Mouse (Mus musculus): ENCODE data around the gene Sh3tc1. TPM values are rescaled to one million over a fixed set of nuclear protein-coding genes. Genes with fewer than 3 reads are reported as not detected.

Sh3tc1 gene
- polyA plus RNA-seq, 2 experiments: 2.9 to 5.2 TPM

- DNase-seq (ENCODE audit: low spot score): no peak
- Histone ChIP-seq H3K27me3 (ENCODE audit: control insufficient read depth, insufficient read depth, low read length) (no peaks in the 10 kb centered on the region), H3K27ac (replicated peaks; ENCODE audit: low read depth, low read length) (no peak overlapping the region), H3K9me3 (ENCODE audit: control insufficient read depth, low read length) (no peaks in the 10 kb centered on the region), H3K4me3 (replicated peaks; ENCODE audit: low read length) (no peak overlapping the region), H3K4me1 (ENCODE audit: control insufficient read depth, insufficient read depth, low read length) (peaks cover 11% of the 10 kb centered on the region; the same call in 1 of the 2 replicates), H3K9ac (ENCODE audit: low read depth, low read length, severe bottlenecking) (no peak overlapping the region), H3K36me3 (ENCODE audit: control insufficient read depth, insufficient read depth, low read length) (no peaks in the 10 kb centered on the region), H3K4me2 (replicated peaks; ENCODE audit: low read depth, low read length, severe bottlenecking) (no peak overlapping the region)
- no peak for ATAC-seq (ENCODE audit: low FRiP score, low read depth)
- 68% methylated on average over 4 of the region's 4 CpGs for WGBS
- TF ChIP-seq POLR2A (IDR thresholded peaks at IDR 0.05; ENCODE audit: borderline replicate concordance, extremely low read depth, insufficient read depth, insufficient read length): no peak
Observed at GRCm38 (mm10) chr5:35693638-35694037, 46.1 kb downstream of the Sh3tc1 start.

- ATAC-seq (ENCODE audit: low FRiP score, low read depth): no peak
- H3K27ac ChIP-seq (replicated peaks; ENCODE audit: low read depth, low read length): no peak overlapping the region
- no peaks in the 10 kb centered on the region for H3K9me3 ChIP-seq (ENCODE audit: control insufficient read depth, low read length)
- no peak overlapping the region for H3K4me2 ChIP-seq (replicated peaks; ENCODE audit: low read depth, low read length, severe bottlenecking)
- no peak for DNase-seq (ENCODE audit: low spot score)
- 32% methylated on average over 11 of the region's 11 CpGs for WGBS
- H3K4me3 ChIP-seq (replicated peaks; ENCODE audit: low read length): no peak overlapping the region
- no peaks in the 10 kb centered on the region for H3K27me3 ChIP-seq (ENCODE audit: control insufficient read depth, insufficient read depth, low read length)
- peaks cover 14% of the 10 kb centered on the region; the same call in 1 of the 2 replicates for H3K4me1 ChIP-seq (ENCODE audit: control insufficient read depth, insufficient read depth, low read length)
- TF ChIP-seq POLR2A (IDR thresholded peaks at IDR 0.05; ENCODE audit: borderline replicate concordance, extremely low read depth, insufficient read depth, insufficient read length): no peak
- H3K36me3 ChIP-seq (ENCODE audit: control insufficient read depth, insufficient read depth, low read length): no peaks in the 10 kb centered on the region
- H3K9ac ChIP-seq (ENCODE audit: low read depth, low read length, severe bottlenecking): no peak overlapping the region
Observed at GRCm38 (mm10) chr5:35691246-35691645, 48.5 kb downstream of the Sh3tc1 start.

GRCm38 (mm10) chr5:35690485-35691165, 49.2 kb downstream of the Sh3tc1 start:
- no peaks in the 10 kb centered on the region for H3K9me3 ChIP-seq (ENCODE audit: control insufficient read depth, low read length)
- no peak overlapping the region for H3K4me2 ChIP-seq (replicated peaks; ENCODE audit: low read depth, low read length, severe bottlenecking)
- 78% methylated on average over 8 of the region's 8 CpGs for WGBS
- H3K36me3 ChIP-seq (ENCODE audit: control insufficient read depth, insufficient read depth, low read length): no peaks in the 10 kb centered on the region
- DNase-seq (ENCODE audit: low spot score) (no peak), ATAC-seq (ENCODE audit: low FRiP score, low read depth) (no peak)
- no peak overlapping the region for H3K9ac ChIP-seq (ENCODE audit: low read depth, low read length, severe bottlenecking)
- H3K27me3 ChIP-seq (ENCODE audit: control insufficient read depth, insufficient read depth, low read length): no peaks in the 10 kb centered on the region
- H3K4me1 ChIP-seq (ENCODE audit: control insufficient read depth, insufficient read depth, low read length): peaks cover 14% of the 10 kb centered on the region; the same call in 1 of the 2 replicates
- no peak overlapping the region for H3K27ac ChIP-seq (replicated peaks; ENCODE audit: low read depth, low read length)
- TF ChIP-seq POLR2A (IDR thresholded peaks at IDR 0.05; ENCODE audit: borderline replicate concordance, extremely low read depth, insufficient read depth, insufficient read length): no peak
- H3K4me3 ChIP-seq (replicated peaks; ENCODE audit: low read length): no peak overlapping the region

- Histone ChIP-seq H3K36me3 (ENCODE audit: control insufficient read depth, insufficient read depth, low read length) (no peaks in the 10 kb centered on the region), H3K9me3 (ENCODE audit: control insufficient read depth, low read length) (no peaks in the 10 kb centered on the region), H3K4me3 (replicated peaks; ENCODE audit: low read length) (no peak overlapping the region), H3K4me2 (replicated peaks; ENCODE audit: low read depth, low read length, severe bottlenecking) (no peak overlapping the region), H3K27ac (replicated peaks; ENCODE audit: low read depth, low read length) (no peak overlapping the region), H3K27me3 (ENCODE audit: control insufficient read depth, insufficient read depth, low read length) (no peaks in the 10 kb centered on the region), H3K9ac (ENCODE audit: low read depth, low read length, severe bottlenecking) (no peak overlapping the region), H3K4me1 (ENCODE audit: control insufficient read depth, insufficient read depth, low read length) (peaks cover 14% of the 10 kb centered on the region; the same call in 1 of the 2 replicates)
- DNase-seq (ENCODE audit: low spot score) (no peak), ATAC-seq (ENCODE audit: low FRiP score, low read depth) (no peak)
- no peak for TF ChIP-seq POLR2A (IDR thresholded peaks at IDR 0.05; ENCODE audit: borderline replicate concordance, extremely low read depth, insufficient read depth, insufficient read length)
Observed at GRCm38 (mm10) chr5:35689374-35689773, 50.4 kb downstream of the Sh3tc1 start.

- 77% methylated on average over 2 of the region's 2 CpGs for WGBS
- Histone ChIP-seq H3K27ac (replicated peaks; ENCODE audit: low read depth, low read length) (no peak overlapping the region; the same call in 1 of the 2 replicates), H3K9me3 (ENCODE audit: control insufficient read depth, low read length) (no peaks in the 10 kb centered on the region), H3K36me3 (ENCODE audit: control insufficient read depth, insufficient read depth, low read length) (no peaks in the 10 kb centered on the region), H3K4me3 (replicated peaks; ENCODE audit: low read length) (no peak overlapping the region), H3K4me2 (replicated peaks; ENCODE audit: low read depth, low read length, severe bottlenecking) (no peak overlapping the region), H3K4me1 (ENCODE audit: control insufficient read depth, insufficient read depth, low read length) (peaks cover 14% of the 10 kb centered on the region; the same call in 1 of the 2 replicates), H3K9ac (ENCODE audit: low read depth, low read length, severe bottlenecking) (no peak overlapping the region), H3K27me3 (ENCODE audit: control insufficient read depth, insufficient read depth, low read length) (no peaks in the 10 kb centered on the region)
- DNase-seq (ENCODE audit: low spot score) (no peak), ATAC-seq (ENCODE audit: low FRiP score, low read depth) (no peak)
- TF ChIP-seq POLR2A (IDR thresholded peaks at IDR 0.05; ENCODE audit: borderline replicate concordance, extremely low read depth, insufficient read depth, insufficient read length): no peak
Observed at GRCm38 (mm10) chr5:35688851-35689250, 50.9 kb downstream of the Sh3tc1 start.
